Mouse (Mus musculus): ENCODE results near the gene Pcgf2. TPM values are rescaled to one million over a fixed set of nuclear protein-coding genes. Genes with fewer than 3 reads are reported as not detected.

The Pcgf2 gene
- 18.9 and 19.5 TPM in 2 replicates for polyA plus RNA-seq (2015; fragmentation: Nextera tagmentation; extraction: Ambion mirVana)

GRCm38 (mm10) chr11:97700003-97700745 is at the start of gene Pcgf2:
Gene Pcgf2, minus strand, starts transcription at chr11:97700497.
- H3K36me3 ChIP-seq, result 0 out of 2 replicates have a peak, but pooled peaks cover 3% of the 10 kb centered on the region

GRCm38 (mm10) chr11:97748496-97748895 is 48.2 kb upstream of the Pcgf2 start:
- Histone ChIP-seq H3K27ac (replicated peaks) (no peak overlapping the region), H3K27me3 (no peaks in the 10 kb centered on the region), H3K4me3 (no peak overlapping the region), H3K36me3 (peaks cover 68% of the 10 kb centered on the region), H3K9ac (no peak overlapping the region), H3K9me3 (no peaks in the 10 kb centered on the region), H3K4me2 (no peak overlapping the region), H3K4me1 (replicated peaks) (peaks cover 5% of the 10 kb centered on the region; the same call in 1 of the 2 replicates)
- WGBS, result 89% methylated on average over 5 of the region's 5 CpGs
- no peak for ATAC-seq (ENCODE audit: low FRiP score, low read depth)

More at GRCm38 (mm10) chr11:97700003-97700745, at the start of gene Pcgf2:
- peaks cover 58% of the 10 kb centered on the region for H3K4me1 ChIP-seq (replicated peaks)
- no peaks in the 10 kb centered on the region for H3K9me3 ChIP-seq
- H3K4me3 ChIP-seq, result peak within 1 kb of the TSS; percentile 91
- under 1% methylated on average over 85 of the region's 85 CpGs for WGBS
- peak; percentile 4; the same call in 1 of the 2 replicates for ATAC-seq (ENCODE audit: low FRiP score, low read depth)
- H3K4me2 ChIP-seq, result peak within 1 kb of the TSS; percentile 92
- H3K27ac ChIP-seq (replicated peaks), result peak within 1 kb of the TSS; percentile 94
- H3K27me3 ChIP-seq, result no peaks in the 10 kb centered on the region
- peak within 1 kb of the TSS; percentile 92 for H3K9ac ChIP-seq

- Histone ChIP-seq H3K4me1 (replicated peaks) (peaks cover 12% of the 10 kb centered on the region), H3K9ac (no peak overlapping the region), H3K27me3 (no peaks in the 10 kb centered on the region), H3K4me2 (no peak overlapping the region), H3K27ac (replicated peaks) (no peak overlapping the region), H3K9me3 (no peaks in the 10 kb centered on the region), H3K4me3 (no peak overlapping the region), H3K36me3 (peaks cover 60% of the 10 kb centered on the region)
- ATAC-seq (ENCODE audit: low FRiP score, low read depth), result no peak
- WGBS, result 95% methylated on average over 8 of the region's 8 CpGs
These were observed 47.5 kb upstream of the Pcgf2 start for GRCm38 (mm10) chr11:97747773-97748172.

- 7% methylated on average over 13 of the region's 13 CpGs for WGBS
- H3K27me3 ChIP-seq, result no peaks in the 10 kb centered on the region
- peak overlapping the region; percentile 99 for H3K27ac ChIP-seq (replicated peaks)
- ATAC-seq (ENCODE audit: low FRiP score, low read depth), result no peak; the same call in 1 of the 2 replicates
- peaks cover 32% of the 10 kb centered on the region for H3K4me1 ChIP-seq (replicated peaks)
- H3K9me3 ChIP-seq, result no peaks in the 10 kb centered on the region
- 0 out of 2 replicates have a peak overlapping the region, but pooled peaks have one; percentile 2 for H3K9ac ChIP-seq
- H3K36me3 ChIP-seq, result peaks cover 41% of the 10 kb centered on the region
- H3K4me3 ChIP-seq, result peak overlapping the region; percentile 69
- peak overlapping the region; percentile 52 for H3K4me2 ChIP-seq
These were observed 45.0 kb upstream of the Pcgf2 start for GRCm38 (mm10) chr11:97745331-97745721.

GRCm38 (mm10) chr11:97744718-97745330 is 44.5 kb upstream of the Pcgf2 start:
- Histone ChIP-seq H3K27ac (replicated peaks) (peak overlapping the region; percentile 99), H3K4me3 (peak overlapping the region; percentile 69), H3K36me3 (peaks cover 38% of the 10 kb centered on the region), H3K4me1 (replicated peaks) (peaks cover 34% of the 10 kb centered on the region), H3K9ac (peak overlapping the region; percentile 90), H3K27me3 (no peaks in the 10 kb centered on the region), H3K4me2 (peak overlapping the region; percentile 77), H3K9me3 (no peaks in the 10 kb centered on the region)
- WGBS, result under 1% methylated on average over 47 of the region's 57 CpGs
- peak; percentile 96 for ATAC-seq (ENCODE audit: low FRiP score, low read depth)

GRCm38 (mm10) chr11:97744063-97744717 is 43.9 kb upstream of the Pcgf2 start, which contains the start of gene Pip4k2b:
Gene Pip4k2b, minus strand, starts transcription at chr11:97744704.
- ATAC-seq (ENCODE audit: low FRiP score, low read depth), result peak; percentile 49
- peak within 1 kb of the TSS; percentile 90 for H3K9ac ChIP-seq
- WGBS, result 2% methylated on average over 59 of the region's 63 CpGs
- H3K4me3 ChIP-seq, result peak within 1 kb of the TSS; percentile 69
- no peaks in the 10 kb centered on the region for H3K27me3 ChIP-seq
- H3K9me3 ChIP-seq, result no peaks in the 10 kb centered on the region
- peaks cover 34% of the 10 kb centered on the region for H3K4me1 ChIP-seq (replicated peaks)
- peak within 1 kb of the TSS; percentile 77 for H3K4me2 ChIP-seq
- peaks cover 32% of the 10 kb centered on the region for H3K36me3 ChIP-seq
- peak within 1 kb of the TSS; percentile 99 for H3K27ac ChIP-seq (replicated peaks)

- H3K9ac ChIP-seq, result peak overlapping the region; percentile 60
- 25% methylated on average over 9 of the region's 9 CpGs for WGBS
- H3K9me3 ChIP-seq, result no peaks in the 10 kb centered on the region
- H3K4me2 ChIP-seq, result peak overlapping the region; percentile 77
- no peaks in the 10 kb centered on the region for H3K27me3 ChIP-seq
- H3K27ac ChIP-seq (replicated peaks), result peak overlapping the region; percentile 99
- ATAC-seq (ENCODE audit: low FRiP score, low read depth), result no peak
- peaks cover 26% of the 10 kb centered on the region for H3K36me3 ChIP-seq
- peaks cover 34% of the 10 kb centered on the region for H3K4me1 ChIP-seq (replicated peaks)
- H3K4me3 ChIP-seq, result peak overlapping the region; percentile 69
These were observed 43.1 kb upstream of the Pcgf2 start for GRCm38 (mm10) chr11:97743423-97743822.

- ATAC-seq (ENCODE audit: low FRiP score, low read depth), result no peak
- Histone ChIP-seq H3K27me3 (no peaks in the 10 kb centered on the region), H3K9ac (0 out of 2 replicates have a peak overlapping the region, but pooled peaks have one; percentile 60), H3K36me3 (peaks cover 18% of the 10 kb centered on the region), H3K27ac (replicated peaks) (no peak overlapping the region), H3K4me1 (replicated peaks) (peaks cover 41% of the 10 kb centered on the region), H3K4me2 (peak overlapping the region; percentile 77), H3K4me3 (peak overlapping the region; percentile 69), H3K9me3 (no peaks in the 10 kb centered on the region)
- WGBS, result 75% methylated on average over 9 of the region's 9 CpGs
These were observed 42.3 kb upstream of the Pcgf2 start for GRCm38 (mm10) chr11:97742591-97742990.

- H3K9ac ChIP-seq, result no peak overlapping the region
- peaks cover 44% of the 10 kb centered on the region for H3K4me1 ChIP-seq (replicated peaks)
- ATAC-seq (ENCODE audit: low FRiP score, low read depth), result no peak
- peaks cover 13% of the 10 kb centered on the region for H3K36me3 ChIP-seq
- 0 out of 2 replicates have a peak overlapping the region, but pooled peaks have one; percentile 69 for H3K4me3 ChIP-seq
- H3K27ac ChIP-seq (replicated peaks), result no peak overlapping the region
- WGBS, result 94% methylated on average over 5 of the region's 5 CpGs
- H3K9me3 ChIP-seq, result no peaks in the 10 kb centered on the region
- no peaks in the 10 kb centered on the region for H3K27me3 ChIP-seq
- H3K4me2 ChIP-seq, result peak overlapping the region; percentile 77
These were observed 41.9 kb upstream of the Pcgf2 start for GRCm38 (mm10) chr11:97742157-97742556.

- peak overlapping the region; percentile 25; the same call in 1 of the 2 replicates for H3K27ac ChIP-seq (replicated peaks)
- 38% methylated on average over 7 of the region's 7 CpGs for WGBS
- peaks cover 44% of the 10 kb centered on the region for H3K4me1 ChIP-seq (replicated peaks)
- no peak overlapping the region for H3K4me2 ChIP-seq
- no peak overlapping the region for H3K4me3 ChIP-seq
- H3K9ac ChIP-seq, result 0 out of 2 replicates have a peak overlapping the region, but pooled peaks have one; percentile 7
- no peaks in the 10 kb centered on the region for H3K27me3 ChIP-seq
- no peaks in the 10 kb centered on the region for H3K9me3 ChIP-seq
- ATAC-seq (ENCODE audit: low FRiP score, low read depth), result no peak
- no peaks in the 10 kb centered on the region for H3K36me3 ChIP-seq
These were observed 39.9 kb upstream of the Pcgf2 start for GRCm38 (mm10) chr11:97740190-97740589.

- Histone ChIP-seq H3K27me3 (no peaks in the 10 kb centered on the region), H3K4me3 (no peak overlapping the region), H3K9me3 (no peaks in the 10 kb centered on the region), H3K4me1 (replicated peaks) (peaks cover 45% of the 10 kb centered on the region), H3K36me3 (no peaks in the 10 kb centered on the region), H3K4me2 (no peak overlapping the region), H3K27ac (replicated peaks) (no peak overlapping the region), H3K9ac (no peak overlapping the region)
- WGBS, result 92% methylated on average over 3 of the region's 3 CpGs
- ATAC-seq (ENCODE audit: low FRiP score, low read depth), result no peak
These were observed 38.9 kb upstream of the Pcgf2 start for GRCm38 (mm10) chr11:97739155-97739554.
